Mouse (Mus musculus): ENCODE data around the gene Camkmt.

DNA sequence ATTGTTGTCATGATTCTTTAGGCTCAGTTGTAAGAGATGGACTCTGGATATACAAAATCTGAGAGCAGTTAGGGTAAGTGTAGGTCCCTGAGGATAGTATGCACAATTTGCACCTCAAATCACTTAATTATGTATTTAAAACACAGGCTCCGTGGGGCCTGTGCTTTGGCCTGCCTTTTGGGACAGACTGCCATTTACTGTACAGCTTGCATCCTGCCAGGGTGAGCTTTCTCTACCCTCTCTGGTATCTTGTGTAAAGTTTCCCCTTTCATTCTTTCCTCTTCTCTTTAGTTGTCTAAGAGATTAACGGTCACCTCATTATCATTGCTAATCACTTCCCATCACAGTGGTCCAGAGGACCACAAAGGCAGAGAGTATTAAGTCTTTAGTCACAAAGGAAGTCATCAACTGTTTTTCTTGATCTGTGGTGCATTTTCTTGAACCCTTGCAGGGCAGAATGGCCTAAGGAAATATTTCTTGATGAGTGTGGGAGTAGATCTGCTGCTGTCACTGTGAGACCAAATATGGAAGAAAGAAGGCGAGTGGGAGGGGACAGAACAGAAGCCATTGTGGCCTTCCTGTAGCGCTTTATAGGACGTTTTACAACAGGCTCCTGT lies 52.3 kb downstream of the Camkmt start:
- TF ChIP-seq CTCF (IDR thresholded peaks at IDR 0.05; ENCODE audit: borderline replicate concordance, insufficient read depth, low read length): no peak
- no peak for TF ChIP-seq POLR2A (IDR thresholded peaks at IDR 0.05; ENCODE audit: low read depth, low read length)

Data from embryonic fibroblast, embryonic 13.5 days (primary cell).